Mouse (Mus musculus): ENCODE data around the gene Ctrl. TPM values are rescaled to one million over a fixed set of nuclear protein-coding genes. Genes with fewer than 3 reads are reported as not detected.
A peak's percentile ranks its signal among the peaks of the same experiment; 100 is the strongest.
"Not testable (repeated sequence)": the region's sequence is repeated elsewhere in the genome, so short reads cannot be mapped to it uniquely, and the experiment has no call there.

Gene Ctrl
- 0.22 and 0.85 TPM in 2 replicates for polyA plus RNA-seq (2015; fragmentation: Nextera tagmentation; extraction: Ambion mirVana)

DNA sequence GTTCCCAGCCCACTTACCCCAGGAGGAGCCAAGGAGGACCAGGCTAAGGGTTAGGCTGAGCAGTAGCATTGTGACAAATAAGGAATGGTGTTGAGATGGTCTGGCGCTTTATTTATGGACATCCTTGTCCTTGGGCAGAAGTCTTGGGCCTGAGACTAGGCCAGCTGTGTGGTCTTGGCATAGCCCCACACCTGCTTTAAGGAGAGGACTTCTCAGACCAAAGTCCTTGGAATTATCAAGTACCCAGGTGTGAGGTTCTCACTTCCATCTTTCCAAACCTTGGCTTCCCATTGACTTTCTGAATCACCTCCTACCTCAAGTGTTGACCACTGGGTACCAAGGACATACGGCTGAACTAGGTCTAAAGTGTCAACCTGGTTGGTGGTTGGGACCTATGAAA is at the start of gene Ctrl:
Gene Ctrl, minus strand, starts transcription at position 101 of the 400 bp plus-strand sequence.
- H3K9me3 ChIP-seq (ENCODE audit: control insufficient read depth, low read length): no peaks in the 10 kb centered on the region
- no peak within 1 kb of the TSS for H3K27ac ChIP-seq (replicated peaks)
- no peaks in the 10 kb centered on the region for H3K27me3 ChIP-seq (ENCODE audit: control insufficient read depth, insufficient read depth, low read length)
- H3K36me3 ChIP-seq (ENCODE audit: control insufficient read depth, insufficient read depth, low read length): peaks cover 7% of the 10 kb centered on the region
- ATAC-seq (ENCODE audit: low FRiP score, low TSS enrichment) (no peak), DNase-seq (ENCODE audit: low spot score) (no peak)
- peaks cover 3% of the 10 kb centered on the region; the same call in 1 of the 2 replicates for H3K4me1 ChIP-seq (replicated peaks; ENCODE audit: control insufficient read depth, insufficient read depth)
- no peak within 1 kb of the TSS for H3K9ac ChIP-seq (ENCODE audit: low read length)
- no peak within 1 kb of the TSS for H3K4me2 ChIP-seq (replicated peaks; ENCODE audit: low read depth)
- 90% methylated on average over 2 of the region's 2 CpGs for WGBS
- TF ChIP-seq EP300 (optimal IDR thresholded peaks at IDR 0.05) (no peak), CTCF (IDR thresholded peaks at IDR 0.05; ENCODE audit: low read depth) (no peak)
- no peak within 1 kb of the TSS for H3K4me3 ChIP-seq (ENCODE audit: low read depth, low read length)

DNA sequence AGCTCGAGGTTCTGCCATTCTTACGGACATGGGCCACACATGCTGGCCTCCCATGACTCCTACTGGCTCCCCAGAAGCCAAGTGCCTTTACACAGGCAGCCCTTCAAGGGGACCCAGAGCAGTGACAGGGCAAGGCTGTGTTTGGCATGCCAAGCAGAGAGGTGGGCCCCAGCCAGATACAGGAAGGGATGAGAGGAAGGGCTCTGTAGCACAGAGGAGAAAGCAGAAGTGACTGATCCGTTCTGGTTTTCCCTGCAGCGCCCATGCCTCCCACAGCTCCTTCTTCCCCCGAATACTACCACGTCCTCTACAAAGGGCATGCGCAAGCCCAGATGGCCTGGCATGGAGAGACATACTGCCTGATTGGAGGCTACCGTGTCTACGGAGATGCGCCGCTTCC is 49.7 kb upstream of the Ctrl start:
- not testable (repeated sequence) for H3K9ac ChIP-seq (ENCODE audit: low read length); H3K27me3 ChIP-seq (ENCODE audit: control insufficient read depth, insufficient read depth, low read length); H3K4me2 ChIP-seq (replicated peaks; ENCODE audit: low read depth); ATAC-seq (ENCODE audit: low FRiP score, low TSS enrichment); H3K4me1 ChIP-seq (replicated peaks; ENCODE audit: control insufficient read depth, insufficient read depth); H3K4me3 ChIP-seq (ENCODE audit: low read depth, low read length); H3K36me3 ChIP-seq (ENCODE audit: control insufficient read depth, insufficient read depth, low read length); DNase-seq (ENCODE audit: low spot score); H3K9me3 ChIP-seq (ENCODE audit: control insufficient read depth, low read length); H3K27ac ChIP-seq (replicated peaks)
- 81% methylated on average over 11 of the region's 11 CpGs for WGBS

DNA sequence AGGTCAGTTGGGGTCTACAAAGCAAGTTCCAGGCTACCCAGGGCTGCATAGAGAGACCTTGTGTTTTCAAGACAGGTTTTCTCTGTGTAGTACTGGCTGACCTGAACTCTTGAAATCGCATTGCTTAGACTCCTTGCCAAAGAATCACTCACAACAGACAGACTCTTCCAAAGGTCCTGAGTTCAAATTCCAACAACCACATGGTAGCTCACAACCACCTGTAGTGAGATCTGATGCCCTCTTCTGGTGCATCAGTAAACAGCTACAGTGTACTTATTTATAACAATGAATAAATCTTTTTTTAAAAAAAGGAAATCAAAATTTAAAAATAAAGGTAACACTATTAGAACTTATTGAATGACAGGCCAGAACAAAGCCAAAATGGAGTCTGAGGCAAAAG is 47.5 kb upstream of the Ctrl start:
- 86% methylated on average over 1 of the region's 1 CpGs for WGBS
- ATAC-seq (ENCODE audit: low FRiP score, low TSS enrichment) (no peak), DNase-seq (ENCODE audit: low spot score) (no peak)
- Histone ChIP-seq H3K36me3 (ENCODE audit: control insufficient read depth, insufficient read depth, low read length) (no peaks in the 10 kb centered on the region), H3K27ac (replicated peaks) (no peak overlapping the region), H3K27me3 (ENCODE audit: control insufficient read depth, insufficient read depth, low read length) (no peaks in the 10 kb centered on the region), H3K4me3 (ENCODE audit: low read depth, low read length) (no peak overlapping the region), H3K4me1 (replicated peaks; ENCODE audit: control insufficient read depth, insufficient read depth) (no peaks in the 10 kb centered on the region), H3K9ac (ENCODE audit: low read length) (no peak overlapping the region), H3K9me3 (ENCODE audit: control insufficient read depth, low read length) (no peaks in the 10 kb centered on the region), H3K4me2 (replicated peaks; ENCODE audit: low read depth) (no peak overlapping the region)
- TF ChIP-seq CTCF (IDR thresholded peaks at IDR 0.05; ENCODE audit: low read depth) (peak; percentile 24; the same call in 1 of the 2 replicates), EP300 (optimal IDR thresholded peaks at IDR 0.05) (no peak)

DNA sequence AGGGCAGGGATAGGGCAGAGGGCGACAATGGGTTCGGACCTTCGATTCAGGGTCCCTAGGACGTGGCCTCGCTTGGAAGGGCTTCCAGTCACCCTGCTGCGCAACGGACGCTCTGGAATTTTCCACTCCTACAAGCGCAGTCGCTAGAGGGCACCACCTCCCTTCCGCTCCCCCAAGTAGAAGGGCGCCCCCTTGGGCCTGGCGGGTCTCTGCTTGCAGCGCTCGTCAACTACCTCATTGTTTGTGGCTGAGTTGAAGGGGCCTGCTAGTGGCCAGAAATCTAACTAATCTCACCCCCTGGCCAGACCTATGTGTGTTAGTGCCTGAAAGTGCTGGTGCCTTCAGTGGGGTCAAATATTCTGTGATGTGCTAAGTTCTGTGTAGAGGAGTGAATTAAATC is 45.7 kb upstream of the Ctrl start, which contains the start of gene Dpep3:
Gene Dpep3, minus strand, starts transcription at position 105 of the 400 bp plus-strand sequence.
- ATAC-seq (ENCODE audit: low FRiP score, low TSS enrichment): no peak
- WGBS: 90% methylated on average over 15 of the region's 15 CpGs
- Histone ChIP-seq H3K9ac (ENCODE audit: low read length) (no peak within 1 kb of the TSS), H3K27ac (replicated peaks) (no peak within 1 kb of the TSS), H3K4me1 (replicated peaks; ENCODE audit: control insufficient read depth, insufficient read depth) (no peaks in the 10 kb centered on the region), H3K36me3 (ENCODE audit: control insufficient read depth, insufficient read depth, low read length) (no peaks in the 10 kb centered on the region), H3K4me2 (replicated peaks; ENCODE audit: low read depth) (no peak within 1 kb of the TSS), H3K9me3 (ENCODE audit: control insufficient read depth, low read length) (no peaks in the 10 kb centered on the region), H3K4me3 (ENCODE audit: low read depth, low read length) (no peak within 1 kb of the TSS), H3K27me3 (ENCODE audit: control insufficient read depth, insufficient read depth, low read length) (no peaks in the 10 kb centered on the region)
- no peak for DNase-seq (ENCODE audit: low spot score)
- TF ChIP-seq EP300 (optimal IDR thresholded peaks at IDR 0.05) (no peak), CTCF (IDR thresholded peaks at IDR 0.05; ENCODE audit: low read depth) (0 out of 2 replicates have a peak, but pooled peaks have one; percentile 15)

DNA sequence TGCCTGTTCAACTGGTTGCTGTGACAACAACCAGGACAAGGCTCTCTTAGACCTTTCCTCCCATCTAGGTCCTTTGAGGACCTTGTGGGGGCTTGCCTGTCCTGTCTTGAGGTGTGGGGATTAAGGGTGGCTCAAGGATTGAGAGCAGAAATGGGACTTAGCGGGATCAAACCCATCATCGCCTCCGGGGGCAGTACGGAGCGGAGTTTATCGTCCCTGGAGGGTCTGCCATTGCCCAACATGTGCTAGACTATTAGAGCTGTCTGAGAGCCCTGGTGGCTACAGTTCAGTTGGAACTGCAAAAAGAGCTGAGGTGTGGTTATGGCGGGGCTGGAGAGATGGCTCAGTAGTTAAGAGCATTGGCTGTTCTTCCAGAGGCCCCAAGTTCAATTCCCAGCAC is 41.7 kb upstream of the Ctrl start:
- Histone ChIP-seq H3K4me1 (replicated peaks; ENCODE audit: control insufficient read depth, insufficient read depth) (no peaks in the 10 kb centered on the region), H3K9ac (ENCODE audit: low read length) (no peak overlapping the region), H3K36me3 (ENCODE audit: control insufficient read depth, insufficient read depth, low read length) (no peaks in the 10 kb centered on the region), H3K27ac (replicated peaks) (no peak overlapping the region), H3K4me2 (replicated peaks; ENCODE audit: low read depth) (no peak overlapping the region), H3K4me3 (ENCODE audit: low read depth, low read length) (no peak overlapping the region), H3K9me3 (ENCODE audit: control insufficient read depth, low read length) (no peaks in the 10 kb centered on the region), H3K27me3 (ENCODE audit: control insufficient read depth, insufficient read depth, low read length) (no peaks in the 10 kb centered on the region)
- DNase-seq (ENCODE audit: low spot score) (no peak), ATAC-seq (ENCODE audit: low FRiP score, low TSS enrichment) (no peak)
- WGBS: 66% methylated on average over 7 of the region's 7 CpGs
- TF ChIP-seq CTCF (IDR thresholded peaks at IDR 0.05; ENCODE audit: low read depth): no peak
- no peak for TF ChIP-seq EP300 (optimal IDR thresholded peaks at IDR 0.05)

DNA sequence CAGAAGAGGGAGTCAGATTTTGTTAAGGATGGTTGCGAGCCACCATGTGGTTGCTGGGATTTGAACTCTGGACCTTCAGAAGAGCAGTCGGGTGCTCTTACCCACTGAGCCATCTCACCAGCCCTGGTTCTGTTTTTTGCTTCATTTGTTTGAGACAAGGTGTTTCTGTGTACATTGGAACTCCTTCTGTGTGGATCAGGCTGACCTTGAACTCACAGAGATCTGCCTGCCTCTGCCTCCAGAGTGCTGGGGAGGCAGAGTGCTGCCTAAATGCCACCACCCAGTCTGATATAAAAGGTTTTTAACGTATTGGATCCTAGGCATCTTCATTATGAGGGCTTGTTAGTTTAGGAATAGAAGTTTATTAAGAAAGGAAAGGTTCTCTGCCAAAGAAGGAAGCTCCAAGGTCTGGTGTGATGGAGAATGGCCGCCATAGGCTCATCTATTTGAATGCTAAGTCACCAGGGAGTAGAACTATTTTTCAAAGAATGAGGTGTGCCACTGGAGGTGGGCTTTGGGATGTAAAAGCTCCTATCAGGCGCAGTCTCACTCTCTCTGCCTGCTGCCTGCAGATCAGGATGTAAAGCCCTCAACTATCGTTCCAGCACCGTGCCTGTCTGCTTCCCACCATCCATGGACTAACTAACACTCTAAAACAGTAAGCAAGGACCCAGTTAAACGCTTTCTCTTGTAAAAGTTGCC is 37.5 kb upstream of the Ctrl start:
- 79% methylated on average over 8 of the region's 8 CpGs for WGBS
- no peak for ATAC-seq (ENCODE audit: low FRiP score, low TSS enrichment)
- H3K9ac ChIP-seq (ENCODE audit: low read length): no peak overlapping the region

More for the DNA sequence above, 37.5 kb upstream of the Ctrl start:
- Histone ChIP-seq H3K27me3 (ENCODE audit: control insufficient read depth, insufficient read depth, low read length) (no peaks in the 10 kb centered on the region), H3K9me3 (ENCODE audit: control insufficient read depth, low read length) (no peaks in the 10 kb centered on the region), H3K36me3 (ENCODE audit: control insufficient read depth, insufficient read depth, low read length) (no peaks in the 10 kb centered on the region), H3K4me1 (replicated peaks; ENCODE audit: control insufficient read depth, insufficient read depth) (no peaks in the 10 kb centered on the region), H3K27ac (replicated peaks) (no peak overlapping the region), H3K4me2 (replicated peaks; ENCODE audit: low read depth) (no peak overlapping the region), H3K4me3 (ENCODE audit: low read depth, low read length) (no peak overlapping the region)
- DNase-seq (ENCODE audit: low spot score): no peak
- TF ChIP-seq EP300 (optimal IDR thresholded peaks at IDR 0.05): no peak

Measured in stomach, postnatal 0 days (tissue).